Mouse (Mus musculus): ENCODE measurements around the gene Cpne5. TPM values are rescaled to one million over a fixed set of nuclear protein-coding genes. Genes with fewer than 3 reads are reported as not detected.

The Cpne5 gene
- polyA plus RNA-seq, 1 experiment from 2014 or later, result 0.27 TPM

Other genes starting within 250 kb of the Cpne5 start
- gene Stk38, start 230.2 kb downstream of the Cpne5 start, polyA plus RNA-seq (2015; fragmentation: Nextera tagmentation; extraction: Ambion mirVana), result 38.4 and 44.6 TPM in 2 replicates
- 320 and 398 TPM in 2 replicates for gene Srsf3, start 205.5 kb downstream of the Cpne5 start, polyA plus RNA-seq (2015; fragmentation: Nextera tagmentation; extraction: Ambion mirVana)
- 8.6 and 10.1 TPM in 2 replicates for gene Cdkn1a, start 147.2 kb downstream of the Cpne5 start, polyA plus RNA-seq (2015; fragmentation: Nextera tagmentation; extraction: Ambion mirVana)
- 4.4 and 5.3 TPM in 2 replicates for gene Rab44, start 124.0 kb downstream of the Cpne5 start, polyA plus RNA-seq (2015; fragmentation: Nextera tagmentation; extraction: Ambion mirVana)
- 117 and 120 TPM in 2 replicates for gene Ppil1, start 26.0 kb upstream of the Cpne5 start, polyA plus RNA-seq (2015; fragmentation: Nextera tagmentation; extraction: Ambion mirVana)
- gene BC004004, start 30.6 kb upstream of the Cpne5 start, polyA plus RNA-seq (2015; fragmentation: Nextera tagmentation; extraction: Ambion mirVana), result 54.2 and 55.3 TPM in 2 replicates
- 0.30 and 0.32 TPM in 2 replicates for gene Pi16, start 79.5 kb upstream of the Cpne5 start, polyA plus RNA-seq (2015; fragmentation: Nextera tagmentation; extraction: Ambion mirVana)
- 55.2 and 64.0 TPM in 2 replicates for gene Mtch1, start 109.8 kb upstream of the Cpne5 start, polyA plus RNA-seq (2015; fragmentation: Nextera tagmentation; extraction: Ambion mirVana)
- 4.5 and 5.0 TPM in 2 replicates for gene Fgd2, start 122.7 kb upstream of the Cpne5 start, polyA plus RNA-seq (2015; fragmentation: Nextera tagmentation; extraction: Ambion mirVana)